Mouse (Mus musculus) C2C12 (cell line): ENCODE measurements at regions not wholly inside any gene's neighbourhood (a gene's known extent, or its start where the extent isn't known, plus 50 kb on each side); places are given as distances from the start of the nearest gene placed in this dataset.

ENCODE experiments used
- H3K27me3 ChIP-seq: one replicate; pipeline ENCODE4 v1.6.1; 2011; ENCODE audit not compliant: control insufficient read depth, insufficient read depth, insufficient read length
- H3K36me3 ChIP-seq: one replicate; pipeline ENCODE4 v1.6.1; 2011; ENCODE audit not compliant: control insufficient read depth, insufficient read depth
- H3K4me3 ChIP-seq: one replicate; pipeline ENCODE4 v1.5.1; 2011; ENCODE audit warnings: mild to moderate bottlenecking, control low read depth; ENCODE audit not compliant: poor library complexity, insufficient read depth, severe bottlenecking
- H3K79me2 ChIP-seq: one replicate; pipeline ENCODE4 v1.6.1; 2011; ENCODE audit not compliant: control insufficient read depth, insufficient read depth
- H3K79me3 ChIP-seq: one replicate; pipeline ENCODE4 v1.6.1; 2011; ENCODE audit warnings: low read depth, control low read depth
- H3ac ChIP-seq: one replicate; pipeline ENCODE3; 2011; ENCODE audit warnings: low read depth; ENCODE audit not compliant: control insufficient read depth, insufficient read length
- CEBPB ChIP-seq: IDR thresholded peaks from one replicate; pipeline ENCODE4 v1.6.1; 2011; ENCODE audit warnings: low read depth, mild to moderate bottlenecking, control low read depth, moderate library complexity
- CTCF ChIP-seq: IDR thresholded peaks from one replicate; pipeline ENCODE4 v1.5.1; 2011; ENCODE audit not compliant: control insufficient read depth, insufficient read depth, insufficient read length
- FOSL1 ChIP-seq: IDR thresholded peaks from one replicate; pipeline ENCODE4 v1.8.0; 2011; ENCODE audit warnings: mild to moderate bottlenecking, low read length; ENCODE audit not compliant: poor library complexity, insufficient read depth, severe bottlenecking
- MAX ChIP-seq: IDR thresholded peaks from one replicate; pipeline ENCODE4 v1.6.1; 2011; ENCODE audit warnings: mild to moderate bottlenecking, control low read depth
- MYOD1 ChIP-seq: IDR thresholded peaks from one replicate; pipeline ENCODE4 v1.6.1; 2011; ENCODE audit warnings: low read depth; ENCODE audit not compliant: control insufficient read depth, insufficient read length
- MYOG ChIP-seq: IDR thresholded peaks from one replicate; pipeline ENCODE4 v1.6.1; 2011; ENCODE audit not compliant: control insufficient read depth, insufficient read length; ENCODE audit errors: extremely low read depth
- USF1 ChIP-seq: IDR thresholded peaks from one replicate; pipeline ENCODE4 v1.6.1; 2011; ENCODE audit warnings: low read depth, mild to moderate bottlenecking, control low read depth, moderate library complexity

DNA sequence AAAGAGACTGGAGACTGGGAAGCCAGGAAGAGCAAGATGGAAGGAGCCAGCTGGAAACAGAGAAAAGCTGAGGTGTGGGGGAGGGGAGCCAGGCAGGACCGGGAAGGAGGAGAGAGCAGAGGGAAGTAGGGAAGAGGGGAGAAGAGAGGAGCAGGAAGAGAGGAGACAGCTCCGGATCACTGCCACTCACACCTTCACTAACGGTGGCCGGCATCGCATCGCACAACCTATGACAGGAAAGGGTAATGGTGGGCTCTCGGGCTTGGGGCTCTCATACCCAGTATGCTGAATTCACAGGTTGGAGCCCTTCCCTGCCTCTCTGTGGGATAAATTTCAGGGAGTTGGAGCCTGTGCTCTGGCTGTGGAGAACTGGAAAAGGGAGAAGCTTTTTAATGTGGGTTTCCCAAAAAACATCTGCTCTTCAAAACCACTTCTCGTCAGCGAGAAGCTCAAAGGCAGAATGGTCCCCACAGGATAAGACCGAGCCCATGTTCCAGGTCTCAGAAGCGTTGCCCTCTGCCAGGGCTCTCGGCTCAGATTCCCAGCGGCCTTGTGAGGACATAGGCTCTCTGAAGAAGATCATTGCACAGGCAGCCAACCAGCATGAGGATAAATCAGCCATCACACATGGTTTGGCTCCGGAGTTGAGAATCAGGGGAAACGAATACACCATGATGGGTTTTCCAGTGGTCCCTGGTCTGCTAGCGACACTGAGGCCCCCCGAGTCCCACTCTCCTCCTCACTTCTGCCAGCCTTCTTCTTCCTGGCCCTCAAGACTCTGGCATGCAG lies 53.8 kb upstream of the Coro2b start:
- no peaks in the 10 kb centered on the region for H3K79me3 ChIP-seq
- TF ChIP-seq USF1: no peak
- no peak for TF ChIP-seq MYOD1
- no peak for TF ChIP-seq CEBPB
- TF ChIP-seq CTCF: no peak
- TF ChIP-seq FOSL1: no peak
- no peaks in the 10 kb centered on the region for H3K27me3 ChIP-seq
- no peak overlapping the region for H3K4me3 ChIP-seq
- no peak overlapping the region for H3ac ChIP-seq
- H3K79me2 ChIP-seq: no peaks in the 10 kb centered on the region
- no peaks in the 10 kb centered on the region for H3K36me3 ChIP-seq

DNA sequence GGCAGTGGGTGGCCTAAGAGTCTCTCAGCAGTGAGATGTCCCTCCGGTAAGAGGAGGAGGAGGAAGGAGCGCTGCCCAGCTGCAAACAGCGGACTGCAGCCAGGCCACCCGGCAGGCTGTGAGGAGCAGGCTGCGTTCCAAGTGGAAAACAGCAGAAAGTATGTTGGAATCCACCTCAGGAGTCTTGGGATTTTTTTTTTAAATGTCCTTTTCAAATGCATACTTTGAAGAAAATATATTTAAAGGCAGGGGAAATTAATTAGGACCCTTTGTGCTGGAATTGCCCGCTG lies 54.3 kb upstream of the Coro2b start:
- Histone ChIP-seq H3ac (no peak overlapping the region), H3K79me2 (no peaks in the 10 kb centered on the region), H3K36me3 (no peaks in the 10 kb centered on the region), H3K4me3 (no peak overlapping the region), H3K79me3 (no peaks in the 10 kb centered on the region), H3K27me3 (no peaks in the 10 kb centered on the region)
- TF ChIP-seq MAX (no peak), MYOG (no peak), USF1 (no peak), CEBPB (no peak), MYOD1 (no peak), CTCF (no peak), FOSL1 (no peak)

DNA sequence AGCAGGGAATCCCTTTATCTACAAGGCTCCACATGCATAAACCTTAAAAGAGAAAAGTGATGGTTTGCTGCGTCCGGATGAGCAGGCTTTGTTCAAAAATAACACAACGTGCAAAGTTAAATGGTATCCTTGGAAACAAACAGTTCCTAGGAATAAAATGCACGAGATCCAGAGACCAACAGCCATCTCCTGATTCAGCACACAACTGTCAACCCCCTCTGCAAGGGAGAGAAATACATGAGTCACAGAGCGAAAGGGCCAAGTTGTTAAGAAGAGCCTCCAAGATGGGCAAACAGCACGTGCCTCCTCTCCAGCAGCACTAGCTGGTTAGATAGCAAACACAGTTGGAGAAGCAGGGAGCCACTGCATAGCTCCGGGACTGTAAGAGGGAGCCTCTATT lies 61.2 kb upstream of the Coro2b start:
- Histone ChIP-seq H3K79me3 (no peaks in the 10 kb centered on the region), H3K79me2 (no peaks in the 10 kb centered on the region), H3ac (no peak overlapping the region), H3K27me3 (no peaks in the 10 kb centered on the region), H3K36me3 (no peaks in the 10 kb centered on the region), H3K4me3 (no peak overlapping the region)
- TF ChIP-seq MYOD1: no peak
- TF ChIP-seq MAX: no peak

DNA sequence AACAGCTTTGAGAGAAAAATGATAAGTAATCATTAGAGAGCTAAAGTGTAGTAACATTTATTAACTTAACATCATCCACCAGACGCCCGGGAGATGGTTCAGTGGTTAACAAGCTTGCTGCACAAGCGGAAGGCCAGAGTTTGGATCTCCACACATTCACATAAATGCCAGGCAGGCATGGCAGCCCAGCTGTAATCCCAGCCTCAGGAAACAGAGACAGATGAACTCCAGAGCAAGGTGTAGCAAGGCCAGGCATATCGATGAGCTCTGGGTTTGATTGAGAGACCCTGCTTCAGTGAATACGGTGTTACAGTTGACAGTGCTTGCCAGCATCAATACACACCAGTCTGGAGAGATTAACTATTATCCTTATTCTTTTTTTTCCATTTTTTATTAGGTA lies 62.1 kb upstream of the Coro2b start:
- Histone ChIP-seq H3K36me3 (no peaks in the 10 kb centered on the region), H3K27me3 (no peaks in the 10 kb centered on the region), H3K79me2 (no peaks in the 10 kb centered on the region), H3ac (no peak overlapping the region), H3K4me3 (no peak overlapping the region), H3K79me3 (no peaks in the 10 kb centered on the region)
- TF ChIP-seq FOSL1 (no peak), MYOG (no peak), CEBPB (no peak), USF1 (no peak), MAX (no peak), CTCF (no peak), MYOD1 (no peak)

DNA sequence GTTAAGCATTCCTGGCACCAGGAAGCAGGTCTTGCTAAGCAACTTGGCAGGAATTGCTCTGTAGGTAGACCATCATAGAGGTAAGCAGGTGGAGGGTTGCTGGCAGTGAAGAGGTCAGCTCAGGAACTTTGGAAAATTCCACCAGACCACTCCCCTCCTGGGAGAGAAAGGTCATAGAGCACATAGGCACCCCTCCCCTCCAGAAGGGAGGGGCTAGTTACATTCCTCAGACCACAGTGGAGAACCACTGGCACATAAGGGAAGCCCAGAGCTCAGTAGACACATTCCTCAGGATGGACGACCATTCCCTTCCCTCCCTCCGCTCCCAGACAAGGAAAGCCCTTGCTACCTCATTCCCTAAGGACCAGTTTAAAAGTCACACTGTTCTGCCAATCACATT lies 67.1 kb upstream of the Itga11 start:
- Histone ChIP-seq H3K27me3 (no peaks in the 10 kb centered on the region), H3ac (no peak overlapping the region)
- TF ChIP-seq USF1: no peak
- TF ChIP-seq MYOD1: no peak
- no peak for TF ChIP-seq CEBPB
- TF ChIP-seq FOSL1: no peak
- no peak for TF ChIP-seq MYOG
- TF ChIP-seq CTCF: no peak
- no peak for TF ChIP-seq MAX

DNA sequence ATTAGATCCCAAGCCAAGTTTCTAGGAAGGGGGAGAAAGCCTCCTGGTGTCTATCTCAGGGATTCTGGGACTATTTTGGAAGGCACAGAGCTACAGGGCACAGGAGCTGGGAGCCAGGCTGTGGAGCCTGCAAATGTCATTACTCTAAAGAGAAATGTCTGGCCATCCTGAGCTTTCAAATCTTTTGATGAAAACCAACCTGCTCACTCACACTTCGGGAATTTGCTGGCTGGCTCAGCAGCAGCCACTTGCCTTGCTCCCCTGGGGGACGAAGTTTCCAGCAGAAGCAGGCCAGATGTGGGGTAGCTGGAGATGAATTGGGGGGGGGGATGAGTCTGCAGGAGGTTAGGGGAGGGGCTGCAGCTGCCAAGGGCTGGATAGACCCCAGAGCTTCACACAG lies 66.2 kb upstream of the Itga11 start:
- Histone ChIP-seq H3ac (no peak overlapping the region), H3K36me3 (no peaks in the 10 kb centered on the region), H3K27me3 (no peaks in the 10 kb centered on the region), H3K4me3 (no peak overlapping the region), H3K79me2 (no peaks in the 10 kb centered on the region), H3K79me3 (no peaks in the 10 kb centered on the region)
- TF ChIP-seq MAX (no peak), CTCF (no peak), USF1 (no peak), MYOG (no peak), CEBPB (no peak), MYOD1 (no peak), FOSL1 (no peak)

More for the DNA sequence above, 67.1 kb upstream of the Itga11 start:
- H3K4me3 ChIP-seq: no peak overlapping the region
- no peaks in the 10 kb centered on the region for H3K36me3 ChIP-seq
- H3K79me3 ChIP-seq: no peaks in the 10 kb centered on the region
- no peaks in the 10 kb centered on the region for H3K79me2 ChIP-seq
